Mouse (Mus musculus): ENCODE data around the gene Sfpq. TPM values are rescaled to one million over a fixed set of nuclear protein-coding genes. Genes with fewer than 3 reads are reported as not detected.

The Sfpq gene
- polyA plus RNA-seq, 1 experiment from 2014 or later: 37.6 TPM

- no peak for ATAC-seq (ENCODE audit: insufficient read depth, low FRiP score)
- no peak overlapping the region for H3K4me2 ChIP-seq (ENCODE audit: low read depth, low read length)
- no peak overlapping the region for H3K9ac ChIP-seq (ENCODE audit: low read length)
- H3K9me3 ChIP-seq (replicated peaks; ENCODE audit: control insufficient read depth, low read length): no peaks in the 10 kb centered on the region
- H3K36me3 ChIP-seq (ENCODE audit: control insufficient read depth, insufficient read depth, low read length): no peaks in the 10 kb centered on the region
- WGBS: 79% methylated on average over 2 of the region's 2 CpGs
- no peak overlapping the region for H3K4me3 ChIP-seq (replicated peaks; ENCODE audit: low read length)
- H3K27me3 ChIP-seq (ENCODE audit: control insufficient read depth, insufficient read depth, low read length): no peaks in the 10 kb centered on the region
- no peak overlapping the region for H3K27ac ChIP-seq (ENCODE audit: low read length)
- peaks cover under 1% of the 10 kb centered on the region; the same call in 1 of the 2 replicates for H3K4me1 ChIP-seq (ENCODE audit: control insufficient read depth, insufficient read depth, low read length)
Measured at GRCm38 (mm10) chr4:127083131-127083530, 62.0 kb downstream of the Sfpq start.

DNA sequence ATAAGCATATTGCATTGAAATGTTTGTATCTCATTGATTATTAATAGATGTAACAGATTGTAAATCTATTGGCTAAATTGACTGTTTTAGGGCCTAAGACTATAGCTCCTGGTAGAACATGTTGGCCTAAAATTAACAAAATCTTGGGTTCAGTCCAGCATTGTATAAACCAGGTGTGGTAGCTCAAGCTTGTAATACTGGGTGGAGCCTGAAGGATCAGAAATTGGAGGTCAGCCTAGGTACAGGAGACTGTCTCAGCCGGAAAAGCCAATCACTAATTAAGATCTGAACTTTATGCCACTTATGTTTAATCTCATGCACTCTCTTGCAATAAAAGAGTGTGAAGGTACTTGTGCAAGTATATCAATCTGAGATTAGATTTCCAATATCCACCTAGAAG lies 64.6 kb downstream of the Sfpq start:
- whole genome bisulfite sequencing: 65% methylated on average over 1 of the region's 1 CpGs
- ATAC-seq (ENCODE audit: insufficient read depth, low FRiP score): no peak

More for the DNA sequence above, 64.6 kb downstream of the Sfpq start:
- H3K4me1 ChIP-seq (ENCODE audit: control insufficient read depth, insufficient read depth, low read length): no peaks in the 10 kb centered on the region
- H3K36me3 ChIP-seq (ENCODE audit: control insufficient read depth, insufficient read depth, low read length): no peaks in the 10 kb centered on the region
- no peaks in the 10 kb centered on the region for H3K9me3 ChIP-seq (replicated peaks; ENCODE audit: control insufficient read depth, low read length)
- no peak overlapping the region for H3K4me3 ChIP-seq (replicated peaks; ENCODE audit: low read length)
- no peak overlapping the region for H3K4me2 ChIP-seq (ENCODE audit: low read depth, low read length)
- H3K9ac ChIP-seq (ENCODE audit: low read length): no peak overlapping the region
- no peak overlapping the region for H3K27ac ChIP-seq (ENCODE audit: low read length)
- no peaks in the 10 kb centered on the region for H3K27me3 ChIP-seq (ENCODE audit: control insufficient read depth, insufficient read depth, low read length)

Other genes starting within 250 kb of the Sfpq start
- gene Zmym4, start 53.2 kb upstream of the Sfpq start, polyA plus RNA-seq (2015; fragmentation: Nextera tagmentation; extraction: Ambion mirVana): 12.3 and 16.6 TPM in 2 replicates
- 14.2 and 18.0 TPM in 2 replicates for gene Zmym1, start 39.8 kb downstream of the Sfpq start, polyA plus RNA-seq (2015; fragmentation: Nextera tagmentation; extraction: Ambion mirVana)
- 19.9 and 22.0 TPM in 2 replicates for gene Zmym6, start 56.1 kb downstream of the Sfpq start, polyA plus RNA-seq (2015; fragmentation: Nextera tagmentation; extraction: Ambion mirVana)
- gene Tmem35b, start 102.4 kb downstream of the Sfpq start, polyA plus RNA-seq (2015; fragmentation: Nextera tagmentation; extraction: Ambion mirVana): 20.1 and 20.9 TPM in 2 replicates
- 0.45 and 0.51 TPM in 2 replicates for gene Dlgap3, start 147.9 kb downstream of the Sfpq start, polyA plus RNA-seq (2015; fragmentation: Nextera tagmentation; extraction: Ambion mirVana)
- gene Smim12, start 222.5 kb downstream of the Sfpq start, polyA plus RNA-seq (2015; fragmentation: Nextera tagmentation; extraction: Ambion mirVana): 56.2 and 56.4 TPM in 2 replicates